Mouse (Mus musculus): ENCODE data around the gene Col5a3. TPM values are rescaled to one million over a fixed set of nuclear protein-coding genes. Genes with fewer than 3 reads are reported as not detected.
"Not testable (repeated sequence)": the region's sequence is repeated elsewhere in the genome, so short reads cannot be mapped to it uniquely, and the experiment has no call there.

Col5a3 gene
- polyA plus RNA-seq (2015; fragmentation: Nextera tagmentation; extraction: Ambion mirVana) = 5.9 and 6.8 TPM in 2 replicates

DNA sequence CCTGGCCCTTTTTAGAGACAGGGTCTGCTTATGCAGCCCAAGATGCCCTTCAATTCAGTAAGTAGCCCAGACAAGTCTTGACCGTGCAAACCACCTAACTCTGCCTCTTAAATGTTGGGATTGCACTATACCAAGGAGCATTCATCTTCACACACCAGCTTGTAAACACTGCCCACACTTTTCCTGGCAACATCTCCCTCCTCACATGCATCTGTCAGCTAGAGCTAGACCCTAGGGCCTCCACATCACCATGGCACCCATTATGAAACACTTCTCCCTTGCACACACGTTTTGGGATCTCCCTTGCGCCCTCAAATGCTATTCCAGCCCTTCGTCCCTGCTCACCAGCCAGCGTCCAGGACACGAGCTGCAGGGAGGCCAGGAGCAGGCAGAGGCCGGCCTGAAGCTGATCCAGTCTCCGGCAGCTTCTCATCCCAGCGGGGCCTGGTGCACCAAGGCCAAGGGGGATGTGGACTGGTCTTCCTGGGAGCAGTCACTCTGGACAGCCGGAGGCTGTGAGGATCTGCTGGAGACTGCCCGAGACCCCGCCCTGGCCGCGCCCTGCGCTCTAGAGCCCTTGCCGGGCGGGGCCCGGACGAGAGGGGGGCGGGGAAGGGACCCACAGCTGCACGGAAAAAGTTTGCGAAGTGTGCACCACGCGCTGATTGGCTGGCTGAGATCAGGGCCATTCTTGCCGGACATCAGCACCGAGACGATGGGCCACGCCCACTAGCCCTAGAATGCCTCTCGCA is at the start of gene Col5a3:
Gene Col5a3, minus strand, starts transcription at position 547 of the 752 bp plus-strand sequence.
- Histone ChIP-seq H3K4me2 (replicated peaks) (peak within 1 kb of the TSS; percentile 49), H3K27me3 (peaks cover 13% of the 10 kb centered on the region), H3K9ac (no peak within 1 kb of the TSS; the same call in 1 of the 2 replicates), H3K9me3 (replicated peaks) (no peaks in the 10 kb centered on the region), H3K27ac (replicated peaks) (no peak within 1 kb of the TSS), H3K4me1 (peaks cover 20% of the 10 kb centered on the region), H3K36me3 (no peaks in the 10 kb centered on the region), H3K4me3 (replicated peaks) (peak within 1 kb of the TSS; percentile 23)
- ATAC-seq (ENCODE audit: insufficient number of reproducible peaks, low FRiP score, low TSS enrichment, low read depth) = peak; percentile 58; the same call in 1 of the 2 replicates
- 4% methylated on average over 29 of the region's 29 CpGs for WGBS

DNA sequence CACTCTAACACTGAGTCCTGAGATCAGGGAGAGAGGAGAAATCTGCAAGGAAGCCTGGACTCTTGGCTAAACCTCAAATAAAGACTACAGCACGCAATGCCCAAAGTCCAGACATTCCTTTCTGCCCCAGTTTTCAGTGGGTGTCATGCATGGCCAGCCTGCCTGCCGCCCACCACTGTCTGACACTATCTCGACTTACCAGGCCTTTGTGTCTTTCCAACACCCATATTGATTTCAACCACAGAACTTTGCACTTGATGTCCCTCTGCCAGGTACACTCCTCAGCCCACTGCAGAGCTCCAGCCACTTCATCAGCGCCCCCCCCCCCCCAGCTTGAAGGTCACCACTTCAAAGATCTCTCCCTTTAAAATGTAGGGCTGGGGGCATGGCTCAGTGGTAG is 47.4 kb upstream of the Col5a3 start:
- H3K4me3 ChIP-seq (replicated peaks) = no peak overlapping the region
- WGBS = 54% methylated on average over 4 of the region's 4 CpGs
- peaks cover 7% of the 10 kb centered on the region; the same call in 1 of the 2 replicates for H3K27me3 ChIP-seq
- H3K9ac ChIP-seq = no peak overlapping the region
- H3K27ac ChIP-seq (replicated peaks) = no peak overlapping the region
- no peaks in the 10 kb centered on the region for H3K36me3 ChIP-seq
- H3K4me2 ChIP-seq (replicated peaks) = no peak overlapping the region
- no peaks in the 10 kb centered on the region for H3K4me1 ChIP-seq
- no peaks in the 10 kb centered on the region for H3K9me3 ChIP-seq (replicated peaks)
- ATAC-seq (ENCODE audit: insufficient number of reproducible peaks, low FRiP score, low TSS enrichment, low read depth) = no peak

DNA sequence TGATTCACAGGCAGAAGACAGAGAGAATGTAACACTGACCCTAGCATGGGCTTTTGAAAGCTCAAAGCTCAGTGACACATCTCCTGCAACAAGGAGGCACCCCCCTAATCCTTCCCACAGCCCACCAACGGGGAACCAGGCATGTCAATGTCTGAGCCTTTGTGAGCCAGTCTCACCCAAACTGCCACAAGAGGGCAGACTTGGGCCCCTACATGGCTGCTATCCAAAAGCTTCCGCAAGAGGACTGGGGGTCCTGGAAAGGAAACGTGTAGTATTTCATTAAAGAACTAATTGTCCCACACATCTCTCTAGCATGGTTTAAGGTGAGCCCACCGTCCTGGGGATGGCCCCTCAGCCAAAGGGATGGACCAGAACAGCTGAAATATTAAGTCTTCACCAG is 47.0 kb upstream of the Col5a3 start:
- no peak for ATAC-seq (ENCODE audit: insufficient number of reproducible peaks, low FRiP score, low TSS enrichment, low read depth)
- H3K9ac ChIP-seq = no peak overlapping the region
- no peak overlapping the region for H3K4me2 ChIP-seq (replicated peaks)
- no peak overlapping the region for H3K4me3 ChIP-seq (replicated peaks)
- H3K36me3 ChIP-seq = no peaks in the 10 kb centered on the region
- H3K4me1 ChIP-seq = no peaks in the 10 kb centered on the region
- H3K27me3 ChIP-seq = peaks cover 3% of the 10 kb centered on the region; the same call in 1 of the 2 replicates
- no peak overlapping the region for H3K27ac ChIP-seq (replicated peaks)
- 8% methylated on average over 4 of the region's 4 CpGs for WGBS
- no peaks in the 10 kb centered on the region for H3K9me3 ChIP-seq (replicated peaks)

DNA sequence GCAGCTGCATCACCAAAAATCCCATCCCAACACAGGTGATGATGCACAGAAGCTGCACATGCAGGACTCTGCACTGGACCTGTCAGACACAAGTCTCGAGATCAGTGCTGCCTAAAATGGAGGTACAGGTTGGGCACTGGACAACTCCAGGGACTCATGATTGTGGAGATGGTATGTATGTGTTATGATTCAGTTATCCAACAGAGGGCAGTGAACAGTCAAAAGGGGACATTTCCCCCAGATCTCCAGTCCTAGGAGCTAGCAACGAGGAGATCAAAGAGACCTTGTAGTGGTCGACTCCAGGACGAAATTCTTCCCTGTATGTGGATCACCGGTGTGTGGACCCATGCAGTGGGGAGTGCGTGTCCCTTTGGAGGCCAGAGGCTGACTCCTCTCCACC is 45.1 kb upstream of the Col5a3 start:
- ATAC-seq (ENCODE audit: insufficient number of reproducible peaks, low FRiP score, low TSS enrichment, low read depth) = 0 out of 2 replicates have a peak, but pooled peaks have one; percentile 34
- no peak overlapping the region for H3K9ac ChIP-seq
- H3K4me2 ChIP-seq (replicated peaks) = no peak overlapping the region
- H3K27me3 ChIP-seq = no peaks in the 10 kb centered on the region
- 44% methylated on average over 6 of the region's 6 CpGs for WGBS
- H3K36me3 ChIP-seq = no peaks in the 10 kb centered on the region
- H3K9me3 ChIP-seq (replicated peaks) = no peaks in the 10 kb centered on the region
- H3K4me3 ChIP-seq (replicated peaks) = no peak overlapping the region
- H3K27ac ChIP-seq (replicated peaks) = no peak overlapping the region
- H3K4me1 ChIP-seq = no peaks in the 10 kb centered on the region

DNA sequence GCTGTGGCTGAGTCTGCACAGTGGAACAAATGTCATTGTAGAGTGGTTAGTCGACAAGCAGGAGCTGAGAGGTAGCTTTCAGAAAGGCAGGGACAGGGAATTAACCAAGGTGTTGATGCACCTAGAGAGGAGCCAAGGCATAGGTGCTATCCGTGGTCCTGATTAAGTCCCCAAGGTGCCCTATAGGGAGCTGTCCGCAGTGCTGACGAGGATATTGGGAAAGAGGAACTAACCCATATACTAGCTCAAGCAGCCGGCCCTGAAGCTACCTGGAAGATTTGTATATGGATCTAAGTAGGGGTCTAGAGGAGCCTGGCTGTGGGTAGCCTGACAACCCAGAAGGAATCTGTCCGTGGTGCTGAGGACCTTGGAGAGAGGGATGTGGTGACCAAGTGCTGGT is 42.3 kb upstream of the Col5a3 start:
- H3K36me3 ChIP-seq = no peaks in the 10 kb centered on the region
- no peak overlapping the region for H3K27ac ChIP-seq (replicated peaks)
- no peaks in the 10 kb centered on the region for H3K9me3 ChIP-seq (replicated peaks)
- 6% methylated on average over 6 of the region's 6 CpGs for WGBS
- no peak overlapping the region for H3K4me2 ChIP-seq (replicated peaks)
- no peak for ATAC-seq (ENCODE audit: insufficient number of reproducible peaks, low FRiP score, low TSS enrichment, low read depth)
- no peak overlapping the region for H3K4me3 ChIP-seq (replicated peaks)
- no peak overlapping the region for H3K9ac ChIP-seq
- no peaks in the 10 kb centered on the region for H3K4me1 ChIP-seq
- no peaks in the 10 kb centered on the region for H3K27me3 ChIP-seq

DNA sequence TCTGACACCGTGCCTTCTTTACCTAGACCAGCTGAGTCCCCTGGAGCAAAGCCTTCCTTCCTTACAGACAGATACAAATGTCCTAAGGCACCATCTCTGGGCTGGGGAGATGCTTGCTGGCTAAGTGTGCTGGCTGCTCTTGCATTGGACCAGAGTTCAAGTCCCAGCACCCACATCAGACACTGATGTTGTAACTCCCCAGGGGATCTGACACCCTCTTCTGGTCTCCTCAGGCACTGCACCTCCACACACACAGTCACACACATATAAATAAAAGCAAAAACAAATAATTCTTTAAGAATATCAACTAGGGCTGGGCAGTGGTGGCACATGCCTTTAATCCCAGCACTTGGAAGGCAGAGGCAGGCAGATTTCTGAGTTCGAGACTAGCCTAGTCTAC is 35.3 kb upstream of the Col5a3 start:
- H3K27ac ChIP-seq (replicated peaks) = no peak overlapping the region
- no peak overlapping the region for H3K4me3 ChIP-seq (replicated peaks)
- no peak overlapping the region for H3K4me2 ChIP-seq (replicated peaks)
- H3K36me3 ChIP-seq = no peaks in the 10 kb centered on the region
- H3K27me3 ChIP-seq = no peaks in the 10 kb centered on the region
- no peak for ATAC-seq (ENCODE audit: insufficient number of reproducible peaks, low FRiP score, low TSS enrichment, low read depth)
- H3K4me1 ChIP-seq = no peaks in the 10 kb centered on the region
- H3K9ac ChIP-seq = no peak overlapping the region
- H3K9me3 ChIP-seq (replicated peaks) = no peaks in the 10 kb centered on the region
- 79% methylated on average over 2 of the region's 2 CpGs for WGBS

DNA sequence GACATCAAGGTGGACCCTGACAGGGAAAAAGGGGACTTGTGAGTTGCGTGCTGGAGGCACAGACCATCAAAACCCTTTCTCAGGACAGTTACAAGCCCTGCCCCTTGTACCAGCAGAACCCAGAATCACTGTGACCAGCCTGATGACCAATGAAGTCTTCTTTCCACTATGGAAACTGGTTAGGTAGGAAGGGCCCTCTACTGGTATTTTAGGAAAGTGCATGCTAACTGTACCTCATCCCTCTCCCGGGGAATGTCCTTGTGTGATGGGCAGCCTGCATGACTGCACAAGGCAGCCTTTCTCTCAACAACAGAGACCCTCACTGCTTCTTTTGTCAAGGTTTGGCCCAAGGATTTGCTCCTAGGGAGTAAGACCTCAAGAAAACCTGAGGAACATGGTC is 27.8 kb upstream of the Col5a3 start:
- Histone ChIP-seq H3K36me3 (no peaks in the 10 kb centered on the region), H3K4me3 (replicated peaks) (no peak overlapping the region), H3K27ac (replicated peaks) (no peak overlapping the region), H3K27me3 (no peaks in the 10 kb centered on the region), H3K9me3 (replicated peaks) (no peaks in the 10 kb centered on the region), H3K9ac (no peak overlapping the region), H3K4me2 (replicated peaks) (no peak overlapping the region), H3K4me1 (no peaks in the 10 kb centered on the region)
- WGBS = 21% methylated on average over 2 of the region's 2 CpGs
- ATAC-seq (ENCODE audit: insufficient number of reproducible peaks, low FRiP score, low TSS enrichment, low read depth) = no peak

DNA sequence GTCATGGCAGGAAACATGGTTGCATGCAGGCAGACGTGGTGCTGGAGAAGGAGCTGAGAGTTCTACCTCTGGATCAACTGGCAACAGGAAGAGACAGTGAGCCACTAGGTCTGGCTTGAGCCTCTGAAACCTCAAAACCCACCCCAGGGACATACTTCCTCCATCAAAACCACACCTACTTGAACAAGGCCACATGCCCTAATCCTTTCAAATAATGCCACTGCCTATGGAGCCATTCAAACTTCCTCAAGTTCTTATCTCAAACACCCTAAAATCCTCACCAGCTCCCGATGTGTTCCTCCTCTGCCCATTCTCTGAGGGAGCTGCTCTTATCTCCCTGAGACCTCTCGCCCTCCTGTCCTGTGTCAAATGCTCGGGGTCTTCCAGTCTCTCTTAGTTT is 27.3 kb upstream of the Col5a3 start:
- no peaks in the 10 kb centered on the region for H3K4me1 ChIP-seq
- no peak overlapping the region for H3K9ac ChIP-seq
- H3K27me3 ChIP-seq = no peaks in the 10 kb centered on the region
- H3K36me3 ChIP-seq = no peaks in the 10 kb centered on the region
- no peaks in the 10 kb centered on the region for H3K9me3 ChIP-seq (replicated peaks)
- no peak for ATAC-seq (ENCODE audit: insufficient number of reproducible peaks, low FRiP score, low TSS enrichment, low read depth)
- no peak overlapping the region for H3K4me2 ChIP-seq (replicated peaks)
- WGBS = 57% methylated on average over 4 of the region's 4 CpGs
- H3K4me3 ChIP-seq (replicated peaks) = no peak overlapping the region
- no peak overlapping the region for H3K27ac ChIP-seq (replicated peaks)

DNA sequence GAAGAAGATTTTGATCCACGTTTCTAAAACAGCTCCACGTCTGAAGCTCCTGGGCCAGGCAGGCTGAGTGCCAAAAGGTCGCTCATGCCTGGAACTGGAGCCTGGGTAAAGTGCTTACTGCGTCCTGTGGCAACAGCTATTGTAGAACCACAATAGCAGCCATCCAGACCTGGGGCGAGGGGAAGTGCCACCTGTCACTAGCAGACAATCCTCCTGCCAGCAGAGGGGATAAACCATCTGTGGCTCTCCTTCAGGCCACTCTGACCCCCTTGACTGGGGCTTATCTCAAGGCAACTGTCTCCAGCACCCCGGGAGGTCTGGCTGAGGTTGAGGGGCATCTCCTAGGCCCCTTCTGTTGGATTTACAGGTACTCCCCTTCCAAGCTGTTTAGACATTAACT is 24.1 kb upstream of the Col5a3 start:
- ATAC-seq (ENCODE audit: insufficient number of reproducible peaks, low FRiP score, low TSS enrichment, low read depth) = no peak
- Histone ChIP-seq H3K9ac (no peak overlapping the region), H3K9me3 (replicated peaks) (no peaks in the 10 kb centered on the region), H3K27me3 (no peaks in the 10 kb centered on the region), H3K4me2 (replicated peaks) (no peak overlapping the region), H3K36me3 (no peaks in the 10 kb centered on the region), H3K4me1 (no peaks in the 10 kb centered on the region), H3K4me3 (replicated peaks) (no peak overlapping the region), H3K27ac (replicated peaks) (no peak overlapping the region)
- 51% methylated on average over 6 of the region's 6 CpGs for WGBS

DNA sequence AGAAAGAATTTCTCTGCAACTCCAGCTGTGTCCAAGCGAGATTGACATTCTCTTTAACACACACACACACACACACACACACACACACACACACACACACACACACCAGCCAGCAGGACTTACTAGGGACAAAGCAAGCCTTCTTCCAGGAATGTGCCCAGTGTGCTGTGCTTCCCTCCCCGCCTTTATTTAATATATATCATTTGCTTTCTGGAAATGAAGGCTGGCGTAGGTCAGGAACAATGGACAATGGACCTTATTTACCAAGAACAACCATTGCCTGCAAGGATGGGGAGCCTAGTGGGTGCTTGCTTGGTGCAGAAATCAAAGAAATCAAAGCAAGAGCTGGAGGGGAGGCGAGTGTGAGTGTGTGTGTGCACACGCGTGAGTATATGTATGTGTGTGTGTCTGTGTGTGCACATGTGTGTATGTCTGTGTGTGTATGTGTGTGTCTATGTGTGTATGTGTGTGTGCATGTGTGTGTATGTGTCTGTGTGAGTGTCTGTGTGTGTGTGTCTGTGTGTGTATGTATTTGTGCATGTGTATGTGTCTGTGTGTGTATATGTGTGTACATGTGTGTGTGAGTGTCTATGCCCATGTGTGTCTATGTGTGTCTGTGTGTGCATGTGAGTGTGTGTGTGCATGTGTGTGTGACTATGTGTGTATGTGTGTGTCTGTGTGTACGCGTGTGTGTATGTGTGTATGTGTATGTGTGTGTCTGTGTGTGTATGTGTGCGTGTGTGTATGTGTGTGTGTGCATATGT is 22.5 kb upstream of the Col5a3 start:
- no peak overlapping the region for H3K9ac ChIP-seq
- no peaks in the 10 kb centered on the region for H3K4me1 ChIP-seq
- no peaks in the 10 kb centered on the region for H3K36me3 ChIP-seq
- no peak overlapping the region for H3K27ac ChIP-seq (replicated peaks)
- whole genome bisulfite sequencing = 70% methylated on average over 9 of the region's 9 CpGs
- ATAC-seq (ENCODE audit: insufficient number of reproducible peaks, low FRiP score, low TSS enrichment, low read depth) = no peak
- no peak overlapping the region for H3K4me3 ChIP-seq (replicated peaks)
- H3K9me3 ChIP-seq (replicated peaks) = no peaks in the 10 kb centered on the region
- H3K27me3 ChIP-seq = peaks cover 7% of the 10 kb centered on the region; the same call in 1 of the 2 replicates
- no peak overlapping the region for H3K4me2 ChIP-seq (replicated peaks)

DNA sequence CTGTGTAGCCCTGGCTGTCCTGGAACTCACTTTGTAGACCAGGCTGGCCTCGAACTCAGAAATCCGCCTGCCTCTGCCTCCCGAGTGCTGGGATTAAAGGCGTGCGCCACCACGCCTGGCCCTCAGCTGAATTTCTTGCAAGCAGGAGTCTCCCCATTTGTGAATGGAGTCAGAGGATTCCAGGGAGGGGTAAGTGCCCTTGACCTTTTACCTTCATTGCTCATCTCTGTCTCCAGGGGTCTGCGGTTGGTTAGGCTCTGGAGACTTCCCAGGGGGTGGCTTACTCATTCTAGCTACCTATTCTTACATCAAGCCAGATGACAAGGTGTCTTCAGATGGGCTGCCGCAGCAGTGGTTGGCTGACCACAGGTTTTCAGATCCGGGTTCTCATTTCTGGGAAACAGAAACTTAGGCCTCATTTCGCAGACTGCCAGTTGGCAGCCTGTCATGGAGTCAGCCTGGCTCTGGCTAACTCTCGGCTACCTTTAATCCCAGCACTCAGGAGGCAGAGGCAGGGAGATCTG is 20.6 kb upstream of the Col5a3 start:
- not testable (repeated sequence) for H3K4me1 ChIP-seq; H3K4me2 ChIP-seq (replicated peaks); H3K9me3 ChIP-seq (replicated peaks); ATAC-seq (ENCODE audit: insufficient number of reproducible peaks, low FRiP score, low TSS enrichment, low read depth); H3K4me3 ChIP-seq (replicated peaks); H3K27me3 ChIP-seq; H3K9ac ChIP-seq; H3K36me3 ChIP-seq; H3K27ac ChIP-seq (replicated peaks)
- 89% methylated on average over 11 of the region's 11 CpGs for WGBS
